Mouse (Mus musculus) heart, embryonic 11.5 days (tissue): ENCODE results near the gene Zbed3. TPM values are rescaled to one million over a fixed set of nuclear protein-coding genes. Genes with fewer than 3 reads are reported as not detected.
"Not testable (repeated sequence)": the region's sequence is repeated elsewhere in the genome, so short reads cannot be mapped to it uniquely, and the experiment has no call there.

Experiments
- ATAC-seq: fragments of 200-750 bp; cut with Nextera tagmentation; replicated peaks from 2 replicates; pipeline ENCODE4 v1.8.0; 2017; ENCODE audit warnings: moderate library complexity; ENCODE audit not compliant: insufficient number of reproducible peaks, low FRiP score, low TSS enrichment
- H3K27ac ChIP-seq: fragments of 300-500 bp; sonication (generic); 2 replicates; pipeline ENCODE4 v1.5.1; 2014; ENCODE audit warnings: mild to moderate bottlenecking, low read depth, low read length
- H3K27me3 ChIP-seq: fragments of 300-500 bp; sonication (generic); 2 replicates; pipeline ENCODE4 v1.6.1; 2014; ENCODE audit warnings: mild to moderate bottlenecking, low read length, mixed read lengths; ENCODE audit not compliant: control insufficient read depth, insufficient read depth
- H3K36me3 ChIP-seq: fragments of 300-500 bp; sonication (generic); 2 replicates; pipeline ENCODE4 v1.6.1; 2014; ENCODE audit warnings: mild to moderate bottlenecking, low read length, moderate library complexity, mixed read lengths; ENCODE audit not compliant: control insufficient read depth, insufficient read depth
- H3K4me1 ChIP-seq: fragments of 300-500 bp; sonication (generic); 2 replicates; pipeline ENCODE4 v1.6.1; 2014; ENCODE audit warnings: low read length; ENCODE audit not compliant: control insufficient read depth, insufficient read depth
- H3K4me2 ChIP-seq: fragments of 300-500 bp; sonication (generic); 2 replicates; pipeline ENCODE4 v1.6.1; 2014; ENCODE audit warnings: mild to moderate bottlenecking, moderate library complexity
- H3K4me3 ChIP-seq: fragments of 300-500 bp; sonication (generic); 2 replicates; pipeline ENCODE4 v1.5.1; 2014; ENCODE audit warnings: low read depth, low read length
- H3K9ac ChIP-seq: fragments of 300-500 bp; sonication (generic); 2 replicates; pipeline ENCODE4 v1.6.1; 2014; ENCODE audit warnings: mild to moderate bottlenecking, low read depth, low read length, moderate library complexity
- H3K9me3 ChIP-seq: fragments of 300-500 bp; sonication (generic); replicated peaks from 2 replicates; pipeline ENCODE4 v1.6.1; 2016; ENCODE audit warnings: low read length; ENCODE audit not compliant: control insufficient read depth
- WGBS: fragments of 180-500 bp; shearing (Covaris S2); extraction: QIAGEN DNeasy Blood & Tissue Kit; methylation state at CpG from one replicate; pipeline ENCODE4 v1.1.7; 2014; ENCODE audit not compliant: insufficient replicate concordance; 5-methylcytosine and 5-hydroxymethylcytosine counted together
- polyA plus RNA-seq: library from polyadenylated mRNA; unstranded; fragments of >200 nt; fragmentation: Nextera tagmentation; extraction: Ambion mirVana; gene quantifications from 2 replicates; pipeline ENCODE4 v1.2.1, GENCODE M21; 2014

Zbed3 gene
- polyA plus RNA-seq, 1 experiment from 2014 or later = 57.8 TPM

GRCm38 (mm10) chr13:95347018-95347696 lies 23.7 kb downstream of the Zbed3 start:
- H3K4me1 ChIP-seq = no peaks in the 10 kb centered on the region
- H3K4me2 ChIP-seq = no peak overlapping the region
- H3K9ac ChIP-seq = no peak overlapping the region
- H3K4me3 ChIP-seq = no peak overlapping the region
- H3K27me3 ChIP-seq = no peaks in the 10 kb centered on the region
- 39% methylated on average over 8 of the region's 8 CpGs for WGBS
- no peak overlapping the region for H3K27ac ChIP-seq
- peaks cover 9% of the 10 kb centered on the region; the same call in 1 of the 2 replicates for H3K36me3 ChIP-seq
- ATAC-seq = no peak
- no peaks in the 10 kb centered on the region for H3K9me3 ChIP-seq

- H3K27me3 ChIP-seq = no peaks in the 10 kb centered on the region
- no peaks in the 10 kb centered on the region for H3K4me1 ChIP-seq
- WGBS = 89% methylated on average over 3 of the region's 3 CpGs
- H3K36me3 ChIP-seq = peaks cover 14% of the 10 kb centered on the region; the same call in 1 of the 2 replicates
- H3K9ac ChIP-seq = no peak overlapping the region
- no peak overlapping the region for H3K4me2 ChIP-seq
- H3K9me3 ChIP-seq = no peaks in the 10 kb centered on the region
- no peak for ATAC-seq
- no peak overlapping the region for H3K27ac ChIP-seq
- no peak overlapping the region for H3K4me3 ChIP-seq
Observed at GRCm38 (mm10) chr13:95348476-95348875, 25.1 kb downstream of the Zbed3 start.

- no peaks in the 10 kb centered on the region for H3K9me3 ChIP-seq
- H3K27me3 ChIP-seq = no peaks in the 10 kb centered on the region
- H3K9ac ChIP-seq = no peak overlapping the region
- H3K4me1 ChIP-seq = no peaks in the 10 kb centered on the region
- no peak overlapping the region for H3K4me2 ChIP-seq
- H3K36me3 ChIP-seq = peaks cover 44% of the 10 kb centered on the region
- WGBS = 81% methylated on average over 2 of the region's 2 CpGs
- no peak overlapping the region for H3K4me3 ChIP-seq
- H3K27ac ChIP-seq = no peak overlapping the region
- no peak for ATAC-seq
Observed at GRCm38 (mm10) chr13:95358223-95358622, 34.8 kb downstream of the Zbed3 start.

GRCm38 (mm10) chr13:95363440-95363839 lies 40.0 kb downstream of the Zbed3 start:
- WGBS = 67% methylated on average over 4 of the region's 4 CpGs
- no peaks in the 10 kb centered on the region for H3K4me1 ChIP-seq
- peaks cover 27% of the 10 kb centered on the region for H3K36me3 ChIP-seq
- no peaks in the 10 kb centered on the region for H3K27me3 ChIP-seq
- no peak overlapping the region for H3K4me2 ChIP-seq
- no peak overlapping the region for H3K27ac ChIP-seq
- no peak overlapping the region for H3K9ac ChIP-seq
- H3K9me3 ChIP-seq = no peaks in the 10 kb centered on the region
- no peak overlapping the region for H3K4me3 ChIP-seq
- no peak for ATAC-seq

- no peaks in the 10 kb centered on the region for H3K9me3 ChIP-seq
- no peaks in the 10 kb centered on the region for H3K4me1 ChIP-seq
- no peak overlapping the region for H3K9ac ChIP-seq
- H3K4me2 ChIP-seq = peak overlapping the region; percentile 17; the same call in 1 of the 2 replicates
- 63% methylated on average over 8 of the region's 8 CpGs for WGBS
- peaks cover 23% of the 10 kb centered on the region for H3K36me3 ChIP-seq
- H3K27me3 ChIP-seq = no peaks in the 10 kb centered on the region
- peak overlapping the region; percentile 58; the same call in 1 of the 2 replicates for H3K27ac ChIP-seq
- H3K4me3 ChIP-seq = no peak overlapping the region
- no peak for ATAC-seq
Observed at GRCm38 (mm10) chr13:95366356-95366755, 42.9 kb downstream of the Zbed3 start.

- Histone ChIP-seq H3K4me1 (peaks cover 13% of the 10 kb centered on the region), H3K9me3 (no peaks in the 10 kb centered on the region), H3K36me3 (no peaks in the 10 kb centered on the region), H3K27me3 (no peaks in the 10 kb centered on the region), H3K4me3 (peak within 1 kb of the TSS; percentile 100), H3K27ac (peak within 1 kb of the TSS; percentile 78), H3K4me2 (peak within 1 kb of the TSS; percentile 89), H3K9ac (peak within 1 kb of the TSS; percentile 96)
- under 1% methylated on average over 86 of the region's 86 CpGs for WGBS
- ATAC-seq = peak; percentile 89
Observed at GRCm38 (mm10) chr13:95374701-95375553, 51.5 kb downstream of the Zbed3 start, which contains the start of gene Aggf1. Gene Aggf1 (minus strand): TSS chr13:95375352.

- no peaks in the 10 kb centered on the region for H3K27me3 ChIP-seq
- 23% methylated on average over 6 of the region's 6 CpGs for WGBS
- H3K9ac ChIP-seq = peak overlapping the region; percentile 96
- ATAC-seq = no peak
- no peaks in the 10 kb centered on the region for H3K9me3 ChIP-seq
- H3K4me3 ChIP-seq = peak overlapping the region; percentile 100
- H3K36me3 ChIP-seq = no peaks in the 10 kb centered on the region
- peak overlapping the region; percentile 89 for H3K4me2 ChIP-seq
- H3K27ac ChIP-seq = peak overlapping the region; percentile 42; the same call in 1 of the 2 replicates
- peaks cover 13% of the 10 kb centered on the region for H3K4me1 ChIP-seq
Observed at GRCm38 (mm10) chr13:95375554-95375914, 52.1 kb downstream of the Zbed3 start.

GRCm38 (mm10) chr13:95376689-95377289 lies 53.4 kb downstream of the Zbed3 start:
- not testable (repeated sequence) for H3K9me3 ChIP-seq, H3K27me3 ChIP-seq, H3K36me3 ChIP-seq, H3K27ac ChIP-seq, H3K4me3 ChIP-seq, ATAC-seq, H3K9ac ChIP-seq, H3K4me2 ChIP-seq
- H3K4me1 ChIP-seq = peaks cover 13% of the 10 kb centered on the region
- WGBS = 96% methylated on average over 11 of the region's 11 CpGs
